Mouse (Mus musculus) lung, postnatal 0 days (tissue): ENCODE measurements around the gene Parm1. TPM values are rescaled to one million over a fixed set of nuclear protein-coding genes. Genes with fewer than 3 reads are reported as not detected.

Source experiments
- ATAC-seq: fragments of 200-750 bp; cut with Nextera tagmentation; 2 replicates; pipeline ENCODE4 v1.8.0; 2017; ENCODE audit warnings: moderate library complexity
- DNase-seq: peaks from one replicate; pipeline ENCODE4 v3.0.0-alpha.2; 2016; ENCODE audit warnings: low spot score
- H3K27ac ChIP-seq: fragments of 300-500 bp; sonication (generic); 2 replicates; pipeline ENCODE4 v1.5.1; 2014; ENCODE audit warnings: antibody characterized with exemption, mild to moderate bottlenecking, low read length, mixed read lengths
- H3K27me3 ChIP-seq: fragments of 300-500 bp; sonication (generic); replicated peaks from 2 replicates; pipeline ENCODE4 v1.6.1; 2014; ENCODE audit warnings: low read length, mixed read lengths; ENCODE audit not compliant: insufficient read depth
- H3K36me3 ChIP-seq: fragments of 300-500 bp; sonication (generic); 2 replicates; pipeline ENCODE4 v1.6.1; 2014; ENCODE audit warnings: low read length, mixed read lengths; ENCODE audit not compliant: insufficient read depth
- H3K4me1 ChIP-seq: fragments of 300-500 bp; sonication (generic); 2 replicates; pipeline ENCODE4 v1.6.1; 2014; ENCODE audit warnings: antibody characterized with exemption, low read depth, low read length, mixed read lengths; ENCODE audit not compliant: insufficient read depth
- H3K4me2 ChIP-seq: fragments of 300-500 bp; sonication (generic); replicated peaks from 2 replicates; pipeline ENCODE4 v1.6.1; 2014; ENCODE audit warnings: low read depth, mild to moderate bottlenecking, low read length, moderate library complexity, mixed read lengths
- H3K4me3 ChIP-seq: fragments of 300-500 bp; sonication (generic); 2 replicates; pipeline ENCODE4 v1.5.1; 2014; ENCODE audit warnings: low read depth, low read length
- H3K9ac ChIP-seq: fragments of 300-500 bp; sonication (generic); replicated peaks from 2 replicates; pipeline ENCODE4 v1.6.1; 2014; ENCODE audit warnings: low read depth, mild to moderate bottlenecking
- H3K9me3 ChIP-seq: fragments of 300-500 bp; sonication (generic); 2 replicates; pipeline ENCODE4 v1.6.1; 2016; ENCODE audit warnings: low read length, mixed read lengths
- CTCF ChIP-seq: IDR thresholded peaks from 2 replicates; pipeline ENCODE4 v1.5.1; 2016; ENCODE audit warnings: antibody characterized with exemption, mild to moderate bottlenecking
- EP300 ChIP-seq: IDR thresholded peaks from 2 replicates; pipeline ENCODE4 v1.6.1; 2016; ENCODE audit warnings: antibody characterized with exemption, mild to moderate bottlenecking, control low read depth
- WGBS: fragments of 180-500 bp; shearing (Covaris S2); extraction: QIAGEN DNeasy Blood & Tissue Kit; methylation state at CpG from one replicate; pipeline ENCODE4 v1.1.7; 2014; 5-methylcytosine and 5-hydroxymethylcytosine counted together
- polyA plus RNA-seq: library from polyadenylated mRNA; unstranded; fragments of >200 nt; fragmentation: Nextera tagmentation; extraction: Ambion mirVana; gene quantifications from 2 replicates; pipeline ENCODE4 v1.2.1, GENCODE M21; 2015

Gene Parm1
- polyA plus RNA-seq, 1 experiment from 2014 or later: 5.0 TPM

DNA sequence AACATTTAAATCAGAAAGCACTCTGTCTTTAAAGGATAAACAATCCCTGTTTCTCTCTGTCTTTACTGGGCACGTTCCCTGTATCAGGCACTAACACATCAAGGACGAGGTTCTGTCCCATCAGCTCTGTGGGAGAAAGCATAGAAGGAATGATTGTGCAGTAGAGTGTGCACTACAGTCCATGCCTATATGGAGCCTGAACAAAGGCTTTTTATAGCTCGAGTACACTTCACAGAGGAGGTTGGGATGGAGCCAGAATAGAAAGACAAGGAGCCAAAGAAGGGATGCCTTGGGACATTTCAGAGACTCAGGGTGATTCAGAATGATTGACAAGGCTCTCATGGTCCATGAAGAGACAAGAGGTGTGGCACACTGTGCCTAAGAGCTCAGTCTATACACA lies 68.8 kb downstream of the Parm1 start:
- 36% methylated on average over 3 of the region's 3 CpGs for WGBS

DNA sequence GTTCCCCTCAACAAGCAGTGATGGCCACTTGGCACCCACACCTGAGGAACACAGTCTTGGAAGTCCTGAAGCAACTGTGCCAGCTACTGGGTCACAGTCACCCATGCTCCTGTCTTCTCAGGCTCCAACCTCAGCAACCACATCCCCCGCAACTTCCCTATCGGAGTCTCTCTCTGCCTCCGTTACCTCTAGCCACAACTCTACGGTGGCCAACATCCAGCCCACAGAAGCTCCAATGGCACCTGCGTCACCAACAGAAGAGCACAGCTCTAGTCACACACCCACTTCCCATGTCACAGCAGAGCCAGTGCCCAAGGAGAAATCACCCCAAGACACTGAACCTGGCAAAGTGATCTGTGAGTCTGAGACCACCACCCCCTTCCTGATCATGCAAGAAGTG lies 76.7 kb downstream of the Parm1 start:
- H3K9ac ChIP-seq: no peak overlapping the region
- TF ChIP-seq CTCF: no peak
- no peak for TF ChIP-seq EP300
- H3K27me3 ChIP-seq: no peaks in the 10 kb centered on the region
- no peak overlapping the region for H3K4me2 ChIP-seq
- DNase-seq (no peak), ATAC-seq (no peak)
- no peaks in the 10 kb centered on the region; the same call in 1 of the 2 replicates for H3K9me3 ChIP-seq
- H3K36me3 ChIP-seq: no peaks in the 10 kb centered on the region
- no peaks in the 10 kb centered on the region for H3K4me1 ChIP-seq
- H3K27ac ChIP-seq: no peak overlapping the region
- 86% methylated on average over 5 of the region's 5 CpGs for WGBS
- H3K4me3 ChIP-seq: no peak overlapping the region

More for the DNA sequence above, 68.8 kb downstream of the Parm1 start:
- H3K27ac ChIP-seq: no peak overlapping the region
- no peak for ATAC-seq
- no peak overlapping the region for H3K4me2 ChIP-seq
- H3K27me3 ChIP-seq: 0 out of 2 replicates have a peak, but pooled peaks cover 5% of the 10 kb centered on the region
- H3K4me3 ChIP-seq: no peak overlapping the region
- no peaks in the 10 kb centered on the region for H3K4me1 ChIP-seq
- H3K36me3 ChIP-seq: no peaks in the 10 kb centered on the region
- H3K9me3 ChIP-seq: no peaks in the 10 kb centered on the region; the same call in 1 of the 2 replicates
- no peak for DNase-seq
- TF ChIP-seq CTCF: no peak
- no peak for TF ChIP-seq EP300
- H3K9ac ChIP-seq: no peak overlapping the region

DNA sequence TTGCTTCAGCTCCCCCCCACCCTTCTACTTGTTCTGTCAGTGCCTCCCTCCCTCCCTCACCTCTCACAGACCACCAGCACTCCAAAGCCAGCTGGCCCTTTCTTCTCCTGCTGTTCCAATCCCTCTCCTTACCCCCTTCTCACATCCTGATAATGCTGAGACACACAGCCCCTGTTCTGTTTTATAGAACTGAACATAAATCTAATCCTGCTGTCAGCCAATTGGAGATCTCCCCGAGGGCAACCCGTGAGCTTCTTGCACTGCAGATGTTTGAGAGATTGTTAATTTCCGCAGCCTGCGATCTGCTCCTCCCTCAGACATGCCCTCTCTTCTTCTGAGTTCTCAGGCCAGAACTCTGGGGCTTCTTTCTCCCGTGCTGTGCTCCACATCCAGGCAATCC lies 79.8 kb downstream of the Parm1 start:
- H3K4me3 ChIP-seq: no peak overlapping the region
- TF ChIP-seq CTCF (no peak), EP300 (no peak)
- no peaks in the 10 kb centered on the region for H3K27me3 ChIP-seq
- no peak overlapping the region for H3K9ac ChIP-seq
- no peaks in the 10 kb centered on the region for H3K36me3 ChIP-seq
- WGBS: 62% methylated on average over 5 of the region's 5 CpGs
- H3K9me3 ChIP-seq: no peaks in the 10 kb centered on the region
- DNase-seq: no peak
- H3K4me2 ChIP-seq: no peak overlapping the region
- ATAC-seq: no peak
- no peaks in the 10 kb centered on the region for H3K4me1 ChIP-seq
- H3K27ac ChIP-seq: no peak overlapping the region

DNA sequence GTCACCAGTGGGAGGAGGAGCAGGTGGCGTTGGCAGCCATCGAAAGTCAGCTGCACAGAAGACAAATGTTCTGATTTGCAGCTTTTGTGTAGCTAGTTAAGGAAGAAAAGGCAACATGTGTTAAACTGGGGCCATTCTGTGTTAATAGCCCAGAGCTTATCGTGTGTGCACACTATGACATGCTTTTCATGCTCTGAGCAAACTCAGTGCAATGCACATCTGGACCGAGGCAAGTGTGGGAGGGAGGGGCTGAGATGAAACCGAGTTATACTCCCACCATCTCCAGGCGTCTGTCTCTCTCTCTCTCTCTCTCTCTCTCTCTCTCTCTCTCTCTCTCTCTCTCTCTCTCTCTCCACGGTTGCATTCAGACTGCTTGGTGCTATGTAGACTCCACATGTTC lies 82.4 kb downstream of the Parm1 start:
- 0 out of 2 replicates have a peak, but pooled peaks cover under 1% of the 10 kb centered on the region for H3K27me3 ChIP-seq
- 64% methylated on average over 7 of the region's 7 CpGs for WGBS
- TF ChIP-seq EP300: no peak
- no peak for TF ChIP-seq CTCF

DNA sequence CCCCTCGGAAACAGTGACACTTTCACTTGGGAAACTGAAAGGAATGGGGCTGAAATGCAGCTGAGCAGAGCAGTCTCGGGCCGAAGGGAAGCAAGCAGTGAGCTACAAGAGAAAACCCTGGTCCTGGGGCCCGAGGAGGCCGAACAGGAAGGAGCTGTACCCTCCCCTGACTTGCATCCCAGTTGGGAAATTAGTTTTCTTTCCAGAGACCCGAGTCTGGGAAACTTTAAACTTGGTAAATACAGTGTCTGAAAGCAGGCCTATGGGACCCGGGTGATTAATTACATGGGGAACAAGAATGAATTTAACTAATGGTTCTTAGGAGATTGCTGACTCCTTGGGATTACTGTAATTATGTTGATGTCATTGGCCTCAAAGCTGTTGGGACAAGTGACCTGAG lies 85.9 kb downstream of the Parm1 start:
- Histone ChIP-seq H3K4me1 (no peaks in the 10 kb centered on the region), H3K4me3 (no peak overlapping the region), H3K9ac (no peak overlapping the region), H3K27me3 (peaks cover 2% of the 10 kb centered on the region; the same call in 1 of the 2 replicates), H3K27ac (no peak overlapping the region), H3K36me3 (no peaks in the 10 kb centered on the region), H3K9me3 (no peaks in the 10 kb centered on the region), H3K4me2 (no peak overlapping the region)
- ATAC-seq (no peak), DNase-seq (no peak)
- TF ChIP-seq EP300: no peak
- TF ChIP-seq CTCF: no peak
- WGBS: 55% methylated on average over 7 of the region's 7 CpGs

More for the DNA sequence above, 82.4 kb downstream of the Parm1 start:
- Histone ChIP-seq H3K27ac (no peak overlapping the region), H3K4me1 (no peaks in the 10 kb centered on the region), H3K4me3 (no peak overlapping the region), H3K9ac (no peak overlapping the region), H3K36me3 (no peaks in the 10 kb centered on the region), H3K4me2 (no peak overlapping the region), H3K9me3 (no peaks in the 10 kb centered on the region)
- ATAC-seq (no peak), DNase-seq (no peak)

DNA sequence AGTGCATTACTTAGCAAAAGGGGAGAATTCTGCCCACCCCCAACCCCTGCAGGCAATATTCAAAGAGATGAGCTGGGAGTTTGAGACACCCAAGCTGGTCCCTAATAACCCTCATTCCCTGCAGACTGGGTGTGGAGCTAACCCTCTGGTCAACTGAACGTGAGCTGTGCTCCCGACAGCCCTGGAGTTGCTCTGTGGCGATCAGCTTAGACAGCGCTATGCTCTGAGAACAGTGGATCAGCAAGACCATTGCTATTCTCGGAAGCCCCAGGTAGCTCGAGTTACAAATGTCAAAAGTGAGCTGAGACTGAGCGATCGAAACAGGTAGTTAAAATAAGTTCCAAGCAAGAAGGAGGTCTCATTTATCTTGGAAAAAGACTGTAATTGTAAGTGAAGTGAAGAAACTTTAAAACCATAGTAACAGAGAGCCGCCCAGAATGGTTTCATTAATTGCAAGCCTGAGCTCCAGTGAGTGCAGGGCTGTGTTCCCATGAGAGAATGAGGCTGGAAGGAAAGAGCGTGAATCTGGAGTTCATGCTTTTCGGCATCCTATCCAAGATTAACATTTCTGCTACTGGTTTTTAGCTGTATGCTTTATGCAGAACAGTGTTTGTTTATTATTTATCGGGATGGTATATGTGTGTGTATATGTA lies 86.5 kb downstream of the Parm1 start:
- WGBS: 61% methylated on average over 12 of the region's 12 CpGs
- no peak overlapping the region for H3K27ac ChIP-seq

More for the DNA sequence above, 86.5 kb downstream of the Parm1 start:
- Histone ChIP-seq H3K4me3 (no peak overlapping the region), H3K4me1 (no peaks in the 10 kb centered on the region), H3K9me3 (no peaks in the 10 kb centered on the region), H3K36me3 (no peaks in the 10 kb centered on the region), H3K9ac (no peak overlapping the region), H3K4me2 (no peak overlapping the region), H3K27me3 (peaks cover 2% of the 10 kb centered on the region; the same call in 1 of the 2 replicates)
- DNase-seq: no peak
- TF ChIP-seq CTCF (no peak), EP300 (no peak)
- ATAC-seq: no peak
